Mouse (Mus musculus) heart, adult 2 months (tissue): Measurements from ENCODE around the gene Znrd1. TPM values are rescaled to one million over a fixed set of nuclear protein-coding genes. Genes with fewer than 3 reads are reported as not detected.

ENCODE experiments used
- DNase-seq, 2 experiments: peaks; one replicate each; pipeline ENCODE4 v3.0.0; 2021
- H3K27ac ChIP-seq: fragments of 200-600 bp; 2 replicates; pipeline ENCODE4 v1.8.1; 2022
- H3K27me3 ChIP-seq: fragments of 200-500 bp; 2 replicates; pipeline ENCODE4 v1.6.1; 2012; ENCODE audit warnings: mild to moderate bottlenecking, low read length, inconsistent platforms, mixed read lengths; ENCODE audit not compliant: control insufficient read depth, insufficient read depth
- H3K36me3 ChIP-seq: fragments of 200-500 bp; 2 replicates; pipeline ENCODE4 v1.6.1; 2012; ENCODE audit warnings: low read length, inconsistent platforms; ENCODE audit not compliant: control insufficient read depth, insufficient read depth
- H3K4me1 ChIP-seq: fragments of 200-500 bp; 2 replicates; pipeline ENCODE4 v1.6.1; 2011; ENCODE audit warnings: low read length; ENCODE audit not compliant: control insufficient read depth, insufficient read depth
- H3K4me3 ChIP-seq: fragments of 200-600 bp; 2 replicates; pipeline ENCODE4 v1.8.1; 2022
- H3K79me2 ChIP-seq: fragments of 200-500 bp; replicated peaks from 2 replicates; pipeline ENCODE4 v1.6.1; 2012; ENCODE audit warnings: mild to moderate bottlenecking, inconsistent platforms, low read length, moderate library complexity, mixed read lengths; ENCODE audit not compliant: control insufficient read depth, insufficient read depth
- H3K9ac ChIP-seq: fragments of 200-500 bp; 2 replicates; pipeline ENCODE4 v1.6.1; 2012; ENCODE audit warnings: low read depth, mild to moderate bottlenecking, control low read depth, inconsistent platforms, low read length, mixed read lengths
- CTCF ChIP-seq: fragments of 200-600 bp; IDR thresholded peaks from 2 replicates; pipeline ENCODE4 v1.8.1; 2022; ENCODE audit warnings: antibody characterized with exemption, mild to moderate bottlenecking, moderate library complexity
- EP300 ChIP-seq: fragments of 200-500 bp; IDR thresholded peaks from 2 replicates; pipeline ENCODE4 v1.6.1; 2011; ENCODE audit warnings: low read depth, low read length, control low read depth; ENCODE audit not compliant: insufficient read depth
- POLR2A ChIP-seq: fragments of 200-500 bp; IDR thresholded peaks from 2 replicates; pipeline ENCODE4 v1.6.1; 2011; ENCODE audit warnings: mild to moderate bottlenecking, low read depth, low read length, control low read depth; ENCODE audit not compliant: insufficient read depth
- WGBS: fragments of 180-500 bp; shearing (Covaris S2); methylation state at CpG from one replicate; pipeline ENCODE4 v1.1.7; 2018; 5-methylcytosine and 5-hydroxymethylcytosine counted together
- intact Hi-C: fragments of 180-260 bp; cut with DNase I; formaldehyde crosslinking; loops from one replicate; pipeline ENCODE4 v1.15.1; 2025
- polyA plus RNA-seq: library from polyadenylated mRNA; depleted of rRNA; stranded (reverse); fragments of >200 nt; gene quantifications from 2 replicates; pipeline ENCODE4 v1.2.3, GENCODE M21; 2012
- total RNA-seq, 2 experiments: library from RNA; stranded (reverse); gene quantifications; 2 replicates each; pipeline ENCODE4 v1.2.3; 2021

The Znrd1 gene
- total and polyA plus RNA-seq, 3 experiments, result 19.8 to 29.0 (median 25.9) TPM

GRCm38 (mm10) chr17:36922715-36923114 is 35.6 kb downstream of the Znrd1 start:
- peaks cover under 1% of the 10 kb centered on the region; the same call in 1 of the 2 replicates for H3K4me1 ChIP-seq
- no peaks in the 10 kb centered on the region for H3K36me3 ChIP-seq
- no peaks in the 10 kb centered on the region for H3K27me3 ChIP-seq
- no peak overlapping the region for H3K27ac ChIP-seq
- TF ChIP-seq POLR2A (no peak), EP300 (no peak), CTCF (no peak)
- 80% methylated on average over 4 of the region's 4 CpGs for WGBS
- intact Hi-C loops, result no loop called here
- no peak overlapping the region for H3K9ac ChIP-seq
- H3K79me2 ChIP-seq, result no peaks in the 10 kb centered on the region
- no peak overlapping the region for H3K4me3 ChIP-seq
- DNase-seq, result no peak

- Histone ChIP-seq H3K4me1 (no peaks in the 10 kb centered on the region), H3K27ac (no peak overlapping the region), H3K4me3 (no peak overlapping the region), H3K79me2 (no peaks in the 10 kb centered on the region), H3K9ac (no peak overlapping the region), H3K27me3 (no peaks in the 10 kb centered on the region), H3K36me3 (no peaks in the 10 kb centered on the region)
- intact Hi-C loops, result no loop called here
- 43% methylated on average over 15 of the region's 15 CpGs for WGBS
- no peak for TF ChIP-seq EP300
- TF ChIP-seq POLR2A, result no peak
- TF ChIP-seq CTCF, result no peak
- peak in 1 of 2 experiments; percentile 20 for DNase-seq
Observed at GRCm38 (mm10) chr17:36920239-36920638, 38.1 kb downstream of the Znrd1 start.

- H3K27me3 ChIP-seq, result no peaks in the 10 kb centered on the region
- intact Hi-C loops, result loop anchor here (1.0 to 2.0 kb wide), 3 partner anchors 44 to 134 kb away; partner anchors contain the start of genes Znrd1 and Znrd1as
- H3K9ac ChIP-seq, result no peak overlapping the region
- peak; percentile 28 to 67 for DNase-seq
- no peaks in the 10 kb centered on the region for H3K4me1 ChIP-seq
- no peak overlapping the region for H3K4me3 ChIP-seq
- no peaks in the 10 kb centered on the region for H3K36me3 ChIP-seq
- H3K27ac ChIP-seq, result no peak overlapping the region
- TF ChIP-seq CTCF (peak; percentile 82), EP300 (0 out of 2 replicates have a peak, but pooled peaks have one; percentile 39), POLR2A (no peak)
- H3K79me2 ChIP-seq, result no peaks in the 10 kb centered on the region
- 12% methylated on average over 9 of the region's 9 CpGs for WGBS
Observed at GRCm38 (mm10) chr17:36915076-36915475, 43.3 kb downstream of the Znrd1 start.

- H3K79me2 ChIP-seq, result no peaks in the 10 kb centered on the region
- no peaks in the 10 kb centered on the region for H3K36me3 ChIP-seq
- TF ChIP-seq EP300 (no peak), POLR2A (no peak), CTCF (peak; percentile 91)
- DNase-seq, result peak; percentile 63 to 68
- intact Hi-C loops, result loop anchor here (2.0 kb wide), 2 partner anchors 45 to 135 kb away; partner anchors contain the start of genes Znrd1 and Znrd1as
- no peak overlapping the region for H3K4me3 ChIP-seq
- no peak overlapping the region for H3K9ac ChIP-seq
- no peak overlapping the region for H3K27ac ChIP-seq
- no peaks in the 10 kb centered on the region for H3K4me1 ChIP-seq
- H3K27me3 ChIP-seq, result no peaks in the 10 kb centered on the region
- WGBS, result 18% methylated on average over 2 of the region's 2 CpGs
Observed at GRCm38 (mm10) chr17:36914108-36914507, 44.3 kb downstream of the Znrd1 start.

- H3K4me1 ChIP-seq, result no peaks in the 10 kb centered on the region
- no peak overlapping the region for H3K4me3 ChIP-seq
- no peak for DNase-seq
- H3K27me3 ChIP-seq, result no peaks in the 10 kb centered on the region
- intact Hi-C loops, result loop anchor here (1.0 kb wide), 1 partner anchor 20 kb away; no protein-coding TSS in a partner anchor
- H3K9ac ChIP-seq, result no peak overlapping the region
- 55% methylated on average over 2 of the region's 2 CpGs for WGBS
- no peaks in the 10 kb centered on the region for H3K79me2 ChIP-seq
- TF ChIP-seq POLR2A (no peak), EP300 (no peak), CTCF (no peak)
- H3K27ac ChIP-seq, result no peak overlapping the region
- H3K36me3 ChIP-seq, result no peaks in the 10 kb centered on the region
Observed at GRCm38 (mm10) chr17:36912031-36912430, 46.3 kb downstream of the Znrd1 start.

DNA sequence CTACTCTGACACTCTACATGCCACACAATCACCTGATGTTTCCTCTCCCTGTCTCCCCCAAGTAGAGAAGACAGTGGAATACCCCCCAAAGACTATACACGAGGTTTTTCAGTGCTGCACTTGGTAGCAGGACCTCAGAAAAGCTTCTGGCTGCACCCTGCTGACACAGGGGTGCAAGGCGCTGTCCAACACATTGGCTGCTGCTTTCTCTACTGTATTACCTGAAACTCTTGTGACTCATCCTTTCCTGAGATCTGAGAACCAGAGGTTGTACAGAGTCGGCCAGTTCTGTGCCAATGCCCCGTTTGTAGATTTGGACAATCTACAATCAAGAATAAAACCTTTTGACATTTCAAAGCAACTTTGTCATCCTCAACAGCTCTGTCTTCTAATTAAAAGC is 48.6 kb downstream of the Znrd1 start:
- TF ChIP-seq POLR2A, result no peak
- no peak for TF ChIP-seq CTCF
- TF ChIP-seq EP300, result no peak

More for the DNA sequence above, 48.6 kb downstream of the Znrd1 start:
- Histone ChIP-seq H3K79me2 (no peaks in the 10 kb centered on the region), H3K9ac (no peak overlapping the region), H3K36me3 (no peaks in the 10 kb centered on the region), H3K27ac (no peak overlapping the region), H3K27me3 (no peaks in the 10 kb centered on the region), H3K4me1 (no peaks in the 10 kb centered on the region), H3K4me3 (no peak overlapping the region)
- DNase-seq, result no peak
- intact Hi-C loops, result no loop called here
- 46% methylated on average over 4 of the region's 4 CpGs for WGBS
